Mouse (Mus musculus) monocyte, adult 5-6 weeks (primary cell): ENCODE results near the gene Pcnx2. TPM values are rescaled to one million over a fixed set of nuclear protein-coding genes. Genes with fewer than 3 reads are reported as not detected.

Source experiments
- ATAC-seq: fragments of 153-309, 156-312 bp; replicated peaks from 2 replicates; pipeline ENCODE4 v1.8.0; 2017; ENCODE audit warnings: mild to moderate bottlenecking; ENCODE audit not compliant: low TSS enrichment, insufficient number of reproducible peaks, severe bottlenecking, poor library complexity, low FRiP score
- total RNA-seq: library from RNA; stranded (forward); fragments of 200-1000, 200-491, 200-594 nt; gene quantifications from 3 replicates; pipeline ENCODE4 v1.2.3, GENCODE M21; 2017

The Pcnx2 gene
- total RNA-seq, result not detected in 3 replicates

DNA sequence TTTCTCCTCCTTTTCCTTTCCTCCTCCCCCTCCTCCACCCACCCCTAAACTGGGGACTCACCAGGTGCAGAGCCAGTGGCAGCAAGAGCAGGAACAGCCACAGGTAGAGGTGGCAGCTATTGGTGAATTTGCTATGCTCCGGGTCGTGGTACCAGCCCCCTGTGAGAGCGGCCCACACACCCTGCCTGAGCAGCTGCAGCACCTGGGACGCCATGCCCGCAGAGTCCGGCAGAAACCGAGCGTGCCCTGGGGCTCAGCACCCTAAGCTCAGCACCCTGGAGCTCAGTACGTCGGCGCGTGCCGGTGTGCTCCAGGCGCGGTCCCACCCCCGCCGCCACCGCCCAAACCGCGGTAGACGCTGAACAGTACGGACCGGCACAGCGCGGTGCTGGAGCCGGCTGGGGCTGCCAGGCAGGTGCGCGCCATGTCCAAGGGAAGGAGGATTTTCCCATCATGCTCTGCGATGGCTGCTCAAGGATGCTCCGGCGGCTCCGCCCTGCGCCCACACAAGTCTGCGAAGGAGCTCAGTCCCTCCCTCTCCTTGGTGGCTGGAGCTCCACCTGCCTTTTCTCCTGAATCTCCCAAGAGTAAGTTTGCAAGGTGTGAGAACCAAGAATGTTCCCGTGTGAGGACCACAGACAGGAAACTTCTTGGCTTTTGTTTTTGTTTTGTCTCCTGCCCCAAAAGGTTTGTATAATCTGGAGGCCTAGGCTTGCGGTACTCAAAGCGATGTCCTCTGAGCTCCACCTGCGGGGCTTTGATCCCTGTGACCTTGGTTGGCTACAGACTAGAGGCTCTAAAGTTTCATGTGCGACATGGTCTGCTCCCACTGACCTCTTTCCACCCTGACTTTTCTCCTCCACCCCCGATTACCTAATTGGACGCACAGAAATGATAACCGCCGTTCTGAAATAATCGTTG lies at the start of gene Pcnx2:
Gene Pcnx2, minus strand, starts transcription at position 450 of the 921 bp plus-strand sequence.
- no peak for ATAC-seq

DNA sequence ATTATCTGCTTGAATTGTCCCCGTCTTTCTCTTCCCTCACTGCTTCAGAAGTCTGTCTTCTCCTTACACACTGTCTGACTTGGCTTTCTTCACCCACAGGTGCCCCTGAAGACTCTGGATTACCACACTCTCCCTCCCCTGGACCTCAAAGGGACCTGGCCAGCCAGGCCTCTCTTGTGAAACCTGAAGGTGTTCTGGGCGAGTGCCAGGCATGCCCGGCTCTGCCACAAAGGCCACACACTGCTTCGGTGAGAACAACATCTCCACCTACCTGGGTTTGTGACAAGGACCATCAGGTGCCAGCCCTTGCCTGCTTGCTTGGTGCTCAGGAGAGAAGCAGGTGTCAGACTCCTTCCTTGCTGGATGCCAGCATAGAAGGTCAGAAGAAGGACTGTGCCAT lies 46.4 kb upstream of the Pcnx2 start:
- no peak for ATAC-seq

DNA sequence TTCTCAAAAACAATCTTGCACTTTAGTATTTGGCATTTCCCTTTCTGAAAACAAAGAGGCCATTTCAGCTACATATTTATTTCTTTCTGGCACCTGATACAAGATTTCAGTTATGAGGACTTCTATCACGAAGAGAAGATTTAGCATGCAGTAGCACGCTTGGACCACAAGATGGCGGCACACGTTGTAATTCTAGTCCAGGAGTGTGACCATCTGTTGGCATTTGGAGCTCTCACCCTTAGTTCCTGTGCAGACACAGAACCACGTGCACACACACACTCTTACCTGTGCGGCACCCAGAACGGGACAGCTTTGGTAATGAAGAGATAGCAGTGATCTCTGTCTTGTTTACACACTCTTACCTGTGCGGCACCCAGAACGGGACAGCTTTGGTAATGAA lies 37.5 kb upstream of the Pcnx2 start:
- peak; percentile 40; the same call in 1 of the 2 replicates for ATAC-seq

DNA sequence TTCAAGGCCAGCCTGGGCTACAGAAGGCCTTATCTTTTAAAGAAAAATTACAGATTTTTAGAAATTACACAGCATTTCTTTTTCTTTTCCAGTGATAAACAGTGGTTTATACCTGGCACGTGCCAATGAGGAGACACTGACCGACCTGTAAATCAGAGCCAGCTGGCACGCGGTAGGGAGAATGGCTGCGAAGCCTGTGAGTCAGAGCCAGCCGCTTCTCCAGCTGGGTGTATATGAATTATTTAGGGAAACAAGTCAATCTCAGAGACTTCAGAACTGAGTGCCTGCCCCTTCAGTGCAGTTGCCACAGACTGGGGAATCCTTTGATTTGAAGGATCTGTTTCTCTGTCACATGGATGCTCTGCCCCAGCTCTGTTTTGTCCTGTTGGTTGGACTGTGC lies 33.7 kb upstream of the Pcnx2 start:
- ATAC-seq, result no peak

DNA sequence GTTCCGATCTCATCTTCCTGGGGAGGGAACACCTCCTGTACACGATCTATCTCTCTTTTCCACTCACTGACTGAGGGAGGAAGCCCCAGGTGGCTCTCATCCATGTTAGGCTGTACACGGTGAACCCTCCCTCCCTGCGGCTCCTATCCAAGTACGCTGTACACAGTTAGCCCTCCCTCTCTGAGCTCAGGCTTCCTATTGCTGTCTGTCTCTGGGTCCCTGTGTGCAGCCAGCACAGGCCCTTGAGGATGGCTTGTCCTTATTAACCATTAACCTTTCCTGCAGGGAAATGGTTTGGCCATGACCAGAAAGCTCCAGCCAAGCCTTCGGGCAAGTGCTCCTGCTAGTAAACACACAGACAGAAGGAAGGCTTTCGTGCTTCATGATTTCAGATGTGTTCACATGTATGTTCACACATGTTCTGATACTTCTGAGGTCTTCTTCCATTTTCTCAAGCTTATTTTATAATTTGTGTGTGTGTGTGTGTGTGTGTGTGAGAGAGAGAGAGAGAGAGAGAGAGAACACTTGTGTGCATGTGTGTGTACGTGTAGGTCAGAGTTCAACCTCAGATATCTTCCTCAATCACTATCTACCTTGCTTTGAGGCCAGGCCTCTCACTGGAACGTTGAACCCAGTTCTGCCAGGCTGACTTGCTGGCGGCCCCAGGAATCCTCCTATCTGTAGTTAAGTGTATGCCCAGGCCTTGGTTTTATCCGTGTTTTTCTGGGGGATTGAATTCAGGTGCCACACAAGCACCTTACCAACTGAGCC lies 32.3 kb upstream of the Pcnx2 start:
- ATAC-seq, result no peak

DNA sequence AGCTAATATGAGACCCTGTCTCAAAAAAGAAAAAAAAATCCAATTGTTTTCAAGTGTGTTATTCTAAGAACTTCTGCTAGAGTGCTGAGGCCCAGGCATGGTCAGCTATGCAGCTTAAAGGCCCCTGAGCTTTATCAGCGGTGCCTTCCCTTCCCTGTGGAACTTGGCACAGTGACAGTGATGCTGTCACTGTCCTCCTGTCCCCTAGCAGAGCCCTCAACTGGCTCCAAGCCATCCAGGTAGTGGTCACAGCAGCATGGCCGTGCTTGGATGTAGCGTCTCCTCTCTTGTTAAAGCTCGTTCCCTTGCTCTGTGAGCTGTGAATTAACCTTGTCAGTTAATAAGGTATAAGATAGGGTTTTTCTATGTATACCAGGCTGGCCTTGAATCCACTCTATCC lies 28.5 kb upstream of the Pcnx2 start:
- ATAC-seq, result no peak

DNA sequence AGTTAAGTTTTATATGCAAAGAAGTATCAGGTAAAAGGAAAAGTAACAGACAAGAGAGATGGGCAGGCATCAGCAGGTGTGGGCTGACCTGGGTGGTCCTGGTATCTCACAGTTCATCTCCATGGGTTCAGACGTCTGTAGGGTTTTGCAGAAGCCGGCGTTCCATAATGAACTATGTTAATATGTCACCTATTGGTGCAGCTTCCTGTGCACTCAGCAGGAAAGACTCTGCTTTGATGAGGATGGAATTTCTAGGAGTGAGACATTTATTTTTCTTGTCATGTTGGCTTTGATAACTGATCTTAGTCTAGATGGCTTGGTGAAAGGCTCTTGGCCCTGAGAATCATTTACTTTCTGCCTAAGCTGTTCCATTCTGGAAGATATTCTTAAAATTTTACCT lies 24.2 kb upstream of the Pcnx2 start:
- ATAC-seq, result no peak

DNA sequence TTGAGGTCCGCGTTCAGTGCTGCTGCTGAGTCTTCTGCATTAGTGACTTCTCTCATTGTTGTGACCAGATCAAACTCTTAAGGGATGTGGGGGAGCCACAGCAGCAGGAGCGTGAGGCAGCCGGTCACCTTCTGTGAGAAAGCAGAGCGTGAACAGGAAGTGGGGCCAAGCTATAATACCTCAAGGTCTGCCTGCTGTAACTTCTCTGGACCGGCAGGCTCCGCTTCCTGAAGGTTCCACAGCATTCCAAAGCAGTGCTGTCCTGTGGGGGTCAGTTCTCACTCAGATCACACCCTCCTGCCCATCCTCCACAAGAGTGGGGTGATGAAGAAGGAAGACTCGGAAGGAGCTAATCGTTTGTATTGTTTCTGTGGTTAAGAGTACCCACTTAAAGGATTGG lies 22.6 kb upstream of the Pcnx2 start:
- ATAC-seq, result no peak

DNA sequence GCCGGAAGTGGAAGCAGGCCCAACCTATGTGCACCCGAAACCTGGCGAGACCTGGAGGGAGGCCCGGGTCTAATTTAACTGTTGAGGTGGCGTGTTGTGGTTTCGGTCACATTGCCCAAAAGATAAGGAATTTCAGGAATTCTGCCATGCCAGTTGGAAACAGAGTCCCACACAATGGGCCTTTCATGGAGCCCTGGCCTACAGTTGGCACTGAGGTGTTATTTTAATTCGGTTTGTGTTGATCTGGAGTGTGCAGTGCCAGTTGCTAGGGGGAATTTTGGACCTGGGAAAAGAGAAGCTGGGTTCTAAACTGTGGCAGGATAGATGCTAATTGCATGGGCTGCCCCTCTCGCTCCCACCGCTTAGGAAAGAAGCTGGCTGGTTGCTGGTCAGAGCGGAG lies 22.2 kb upstream of the Pcnx2 start:
- no peak for ATAC-seq

DNA sequence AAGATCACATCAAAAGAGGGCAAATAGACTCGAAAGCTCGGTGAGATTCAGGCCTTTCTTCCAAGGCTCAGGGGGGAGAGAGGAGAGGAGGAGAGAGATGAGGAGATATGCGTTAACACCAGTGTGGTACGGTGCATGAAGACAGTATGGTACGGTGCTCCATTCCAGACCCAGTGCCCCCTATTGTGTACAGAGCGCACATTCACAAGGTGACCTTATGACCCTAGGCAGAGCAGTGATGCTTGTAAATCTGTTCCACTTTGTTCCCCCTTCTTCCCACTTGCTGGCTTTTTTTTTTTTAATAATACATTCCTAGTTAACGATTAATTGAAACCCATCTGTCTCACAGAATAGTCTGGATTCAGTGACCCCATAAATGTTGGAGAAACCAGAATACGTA lies 21.4 kb upstream of the Pcnx2 start:
- no peak for ATAC-seq

DNA sequence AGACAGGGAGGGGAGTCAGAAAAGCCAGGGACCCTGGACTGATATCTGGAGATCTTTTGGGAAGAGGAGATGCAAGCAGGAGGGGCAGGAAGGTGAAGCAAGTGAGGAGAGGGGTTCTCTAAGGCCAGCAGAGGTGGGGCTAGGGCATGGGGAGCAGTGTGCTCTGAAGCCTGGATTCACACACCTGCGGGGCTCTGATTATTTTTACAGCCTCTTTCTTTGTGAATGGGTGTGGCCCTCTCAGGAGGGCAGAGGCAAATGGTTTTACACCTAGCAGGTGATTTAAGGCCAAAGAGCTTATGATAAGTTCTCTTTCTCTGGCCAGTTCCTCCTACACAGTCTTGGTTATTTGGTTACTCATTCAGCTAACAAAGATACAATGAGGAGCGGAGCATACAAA lies 20.6 kb upstream of the Pcnx2 start:
- no peak for ATAC-seq

DNA sequence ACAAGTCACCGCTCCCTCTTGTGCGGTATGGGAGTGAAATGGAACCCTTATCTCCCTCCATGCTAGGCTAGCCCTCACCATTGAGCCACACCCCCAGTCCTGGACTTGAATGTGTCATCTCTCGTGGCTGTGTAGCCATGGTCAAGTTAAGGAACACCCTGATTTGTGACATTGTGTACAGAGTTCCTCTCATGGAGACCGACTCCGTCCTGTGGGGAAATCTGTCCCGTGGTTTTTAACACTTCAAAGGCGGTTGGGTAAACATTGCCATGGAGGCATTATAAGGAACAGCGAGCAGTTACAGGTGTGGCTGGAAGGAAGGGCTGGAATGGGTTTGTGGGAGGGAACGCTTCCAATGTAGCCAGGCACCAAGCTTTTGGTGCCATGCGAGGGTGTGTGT lies 18.9 kb upstream of the Pcnx2 start:
- ATAC-seq, result no peak

DNA sequence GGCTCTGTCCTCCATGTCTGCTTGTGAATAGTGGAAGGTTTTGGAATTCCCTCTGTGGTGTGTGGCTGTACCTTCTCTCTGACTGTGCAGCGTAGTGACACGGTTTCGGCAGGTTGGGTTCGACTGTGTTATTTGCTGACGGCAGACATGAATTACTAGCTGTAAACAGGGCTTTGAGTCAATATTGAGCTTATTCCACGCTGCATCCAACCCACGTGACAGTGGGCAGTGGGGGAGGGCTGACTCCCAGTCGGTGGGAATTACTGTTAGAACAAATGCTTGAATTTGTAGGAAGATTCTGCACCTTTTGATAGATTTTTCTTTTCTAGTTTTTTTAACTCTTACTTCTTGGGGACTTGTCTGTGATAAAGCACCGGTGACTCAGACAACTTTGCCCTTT lies 16.3 kb upstream of the Pcnx2 start:
- ATAC-seq, result no peak

DNA sequence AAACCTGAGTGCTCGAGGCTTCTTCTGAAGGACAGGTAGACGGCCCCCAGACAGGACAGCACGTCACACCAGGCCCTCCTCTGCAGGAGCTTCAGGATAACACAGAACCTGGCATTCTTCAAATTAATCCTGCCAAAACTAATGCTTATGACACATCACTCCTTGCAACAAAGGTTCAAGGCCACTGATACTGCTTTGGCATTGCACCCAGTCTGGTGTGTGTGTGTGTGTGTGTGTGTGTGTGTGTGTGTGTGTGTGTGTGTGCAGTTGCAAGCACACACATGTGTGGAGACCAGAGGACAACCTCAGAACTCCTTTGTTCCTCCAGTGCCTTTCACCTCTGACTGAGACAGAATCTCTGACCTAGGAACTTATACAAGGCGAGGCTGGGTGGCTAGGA lies 15.1 kb upstream of the Pcnx2 start:
- ATAC-seq, result no peak

DNA sequence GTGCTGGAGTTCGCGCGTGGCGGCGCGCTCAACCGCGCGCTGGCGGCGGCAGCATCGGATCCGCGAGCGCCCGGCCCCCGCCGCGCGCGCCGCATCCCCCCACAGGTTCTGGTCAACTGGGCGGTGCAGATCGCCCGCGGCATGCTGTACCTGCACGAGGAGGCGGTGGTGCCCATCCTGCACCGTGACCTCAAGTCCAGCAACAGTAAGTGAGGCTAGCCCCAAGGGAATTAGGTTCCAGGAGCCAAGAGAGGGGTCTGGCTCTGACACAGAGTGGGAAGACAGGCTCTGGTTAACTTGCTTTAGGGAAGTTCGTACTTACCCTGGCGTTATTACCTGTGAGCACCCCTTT lies 13.1 kb upstream of the Pcnx2 start:
- ATAC-seq, result no peak

DNA sequence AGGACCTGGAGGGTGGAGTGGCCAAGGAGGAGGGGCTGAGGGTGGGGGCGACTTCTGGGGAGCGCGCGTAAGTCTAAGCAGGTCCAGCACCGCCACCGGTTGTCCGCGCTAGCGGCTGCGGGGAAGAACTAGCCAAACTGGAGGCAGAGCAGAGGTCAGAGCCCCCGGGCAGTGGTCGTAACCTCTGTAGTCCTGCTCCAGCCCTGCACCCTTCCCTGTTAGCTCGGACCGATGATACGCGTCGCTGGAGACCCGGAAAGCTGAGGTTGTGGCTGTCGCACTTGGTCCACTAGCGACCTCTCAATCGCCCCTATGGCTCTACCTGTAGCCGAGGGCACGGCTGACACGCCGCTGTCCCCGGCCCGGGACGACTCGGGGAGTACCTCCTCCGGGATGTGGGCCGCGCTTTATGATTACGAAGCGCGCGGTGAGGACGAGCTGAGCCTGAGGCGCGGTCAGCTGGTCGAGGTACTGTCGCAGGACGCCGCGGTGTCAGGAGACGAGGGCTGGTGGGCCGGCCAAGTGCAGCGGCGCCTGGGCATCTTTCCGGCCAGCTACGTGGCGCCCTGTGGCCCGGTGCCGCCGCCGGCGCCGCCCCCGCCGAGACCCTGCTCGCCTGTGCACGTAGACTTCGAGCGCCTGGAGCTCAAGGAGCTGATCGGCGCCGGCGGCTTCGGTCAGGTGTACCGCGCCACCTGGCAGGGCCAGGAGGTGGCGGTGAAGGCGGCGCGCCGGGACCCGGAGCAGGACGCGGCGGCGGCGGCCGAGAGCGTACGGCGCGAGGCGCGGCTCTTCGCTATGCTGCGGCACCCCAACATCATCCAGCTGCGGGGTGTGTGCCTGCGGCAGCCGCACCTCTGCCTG lies 12.5 kb upstream of the Pcnx2 start, which contains the start of gene Map3k21:
Gene Map3k21, plus strand, starts transcription at position 86 of the 864 bp plus-strand sequence.
- ATAC-seq, result no peak

DNA sequence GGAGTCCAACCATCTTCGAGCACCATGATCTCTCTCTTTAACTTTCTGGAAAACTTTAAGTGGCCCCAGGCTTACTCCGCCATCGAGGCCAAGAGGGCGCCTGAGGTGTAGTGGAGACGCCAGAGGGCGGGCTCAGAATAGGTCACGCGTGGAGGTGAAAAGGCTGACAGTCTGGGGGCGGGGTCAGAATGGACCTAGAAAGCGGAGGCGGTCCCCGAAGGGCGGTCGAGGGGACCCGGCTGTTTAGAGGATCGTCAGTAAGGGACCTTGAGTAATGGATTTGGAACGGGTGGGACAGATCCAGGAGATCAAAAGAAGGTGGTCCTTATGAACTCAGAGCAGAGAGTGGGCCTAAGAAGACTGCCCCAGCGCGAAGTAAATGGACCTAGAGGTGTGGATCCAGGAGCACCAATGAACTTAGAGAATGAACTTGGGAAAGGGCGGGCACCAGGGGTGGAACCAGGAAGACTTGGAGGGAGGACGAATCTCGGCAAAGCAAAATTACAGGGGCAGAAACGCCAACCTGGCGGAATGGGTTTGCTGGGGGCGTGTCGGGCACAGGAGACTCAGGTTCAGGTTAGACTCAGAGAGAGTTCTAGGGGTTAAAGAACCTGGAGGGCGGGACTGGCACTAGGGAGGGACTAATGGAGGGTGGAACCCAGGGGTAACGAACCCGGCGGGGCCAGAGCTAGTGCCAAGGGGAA lies 11.7 kb upstream of the Pcnx2 start:
- no peak for ATAC-seq

DNA sequence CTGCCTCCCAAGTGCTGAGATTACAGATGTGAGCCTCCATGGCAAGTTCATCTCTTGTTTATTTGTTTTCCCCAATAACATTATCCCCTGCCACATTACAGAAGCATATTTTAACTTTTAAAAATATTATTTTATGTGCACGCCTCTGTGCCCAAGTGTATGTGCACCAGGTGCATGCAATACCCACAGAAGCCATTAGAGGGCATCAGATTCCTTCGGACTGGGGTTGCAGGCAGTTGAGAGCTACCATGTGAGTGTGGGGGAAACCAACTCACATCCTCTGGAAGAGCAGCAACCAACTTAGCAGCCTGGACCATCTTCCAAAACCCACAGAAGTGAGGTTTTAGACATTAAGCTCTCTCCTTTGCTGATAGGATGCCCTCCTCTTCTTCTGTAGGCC lies 9.2 kb upstream of the Pcnx2 start:
- ATAC-seq, result no peak

DNA sequence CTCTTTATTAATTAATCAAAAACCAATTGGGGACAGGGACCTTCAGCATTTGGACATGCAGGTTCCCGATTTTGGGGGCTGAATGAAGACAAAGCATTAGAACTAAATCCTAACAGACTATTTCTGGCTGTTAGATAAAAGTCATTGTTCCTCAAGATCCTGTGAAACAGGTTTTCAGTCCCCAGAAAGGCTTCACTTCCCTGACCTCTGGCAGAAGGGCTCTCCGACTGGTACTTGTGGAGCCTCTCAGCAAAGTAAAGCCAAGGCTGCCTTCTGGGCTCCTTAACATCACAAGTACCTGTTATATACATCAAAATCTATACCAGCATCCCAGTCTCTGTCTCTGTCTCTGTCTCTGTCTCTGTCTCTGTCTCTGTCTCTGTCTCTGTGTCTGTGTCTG lies 7.2 kb upstream of the Pcnx2 start:
- no peak for ATAC-seq
